Mouse (Mus musculus) stomach, embryonic 15.5 days (tissue): Measurements from ENCODE around the gene Bmp5. TPM values are rescaled to one million over a fixed set of nuclear protein-coding genes. Genes with fewer than 3 reads are reported as not detected.
"Not testable (repeated sequence)": the region's sequence is repeated elsewhere in the genome, so short reads cannot be mapped to it uniquely, and the experiment has no call there.

ENCODE experiments used
- ATAC-seq: fragments of 200-750 bp; cut with Nextera tagmentation; 2 replicates; pipeline ENCODE4 v1.8.0; 2017; ENCODE audit warnings: low read depth, moderate number of reproducible peaks, moderate TSS enrichment; ENCODE audit not compliant: insufficient read depth, low FRiP score
- H3K27ac ChIP-seq: fragments of 300-500 bp; sonication (generic); 2 replicates; pipeline ENCODE4 v1.5.1; 2015; ENCODE audit warnings: mild to moderate bottlenecking, inconsistent platforms
- H3K27me3 ChIP-seq: fragments of 300-500 bp; sonication (generic); replicated peaks from 2 replicates; pipeline ENCODE4 v1.6.1; 2015; ENCODE audit warnings: inconsistent platforms
- H3K36me3 ChIP-seq: fragments of 300-500 bp; sonication (generic); 2 replicates; pipeline ENCODE4 v1.6.1; 2015; ENCODE audit warnings: inconsistent platforms
- H3K4me1 ChIP-seq: fragments of 300-500 bp; sonication (generic); 2 replicates; pipeline ENCODE4 v1.6.1; 2015; ENCODE audit warnings: inconsistent platforms
- H3K4me2 ChIP-seq: fragments of 300-500 bp; sonication (generic); 2 replicates; pipeline ENCODE4 v1.6.1; 2015; ENCODE audit warnings: mild to moderate bottlenecking, inconsistent platforms
- H3K4me3 ChIP-seq: fragments of 300-500 bp; sonication (generic); replicated peaks from 2 replicates; pipeline ENCODE4 v1.5.1; 2015; ENCODE audit warnings: inconsistent platforms
- H3K9ac ChIP-seq: fragments of 300-500 bp; sonication (generic); 2 replicates; pipeline ENCODE4 v1.6.1; 2015; ENCODE audit warnings: inconsistent platforms
- H3K9me3 ChIP-seq: fragments of 300-500 bp; sonication (generic); 2 replicates; pipeline ENCODE4 v1.6.1; 2016; ENCODE audit warnings: inconsistent platforms
- WGBS: fragments of 180-500 bp; shearing (Covaris S2); methylation state at CpG from one replicate; pipeline ENCODE4 v1.1.7; 2015; 5-methylcytosine and 5-hydroxymethylcytosine counted together
- polyA plus RNA-seq: library from polyadenylated mRNA; unstranded; fragments of >200 nt; fragmentation: Nextera tagmentation; extraction: Ambion mirVana; gene quantifications from 2 replicates; pipeline ENCODE4 v1.2.1, GENCODE M21; 2015

Gene Bmp5
- polyA plus RNA-seq, 1 experiment from 2014 or later = 5.9 TPM

- ATAC-seq = no peak
- H3K36me3 ChIP-seq = no peaks in the 10 kb centered on the region
- no peaks in the 10 kb centered on the region for H3K27me3 ChIP-seq
- H3K4me3 ChIP-seq = no peak overlapping the region
- no peaks in the 10 kb centered on the region for H3K4me1 ChIP-seq
- no peaks in the 10 kb centered on the region for H3K9me3 ChIP-seq
- H3K27ac ChIP-seq = no peak overlapping the region
- no peak overlapping the region for H3K9ac ChIP-seq
- H3K4me2 ChIP-seq = no peak overlapping the region
- WGBS = 86% methylated on average over 5 of the region's 5 CpGs
Observed at GRCm38 (mm10) chr9:75785959-75786358, 10.8 kb downstream of the Bmp5 start.

GRCm38 (mm10) chr9:75787121-75787520 lies 12.0 kb downstream of the Bmp5 start:
- no peak overlapping the region for H3K4me3 ChIP-seq
- H3K9ac ChIP-seq = no peak overlapping the region
- H3K27ac ChIP-seq = no peak overlapping the region
- no peaks in the 10 kb centered on the region for H3K36me3 ChIP-seq
- no peak overlapping the region for H3K4me2 ChIP-seq
- H3K27me3 ChIP-seq = no peaks in the 10 kb centered on the region
- no peaks in the 10 kb centered on the region for H3K4me1 ChIP-seq
- WGBS = 78% methylated on average over 15 of the region's 15 CpGs
- ATAC-seq = no peak
- H3K9me3 ChIP-seq = no peaks in the 10 kb centered on the region

- Histone ChIP-seq H3K9me3 (no peaks in the 10 kb centered on the region), H3K9ac (no peak overlapping the region), H3K4me1 (no peaks in the 10 kb centered on the region), H3K4me3 (no peak overlapping the region), H3K27me3 (no peaks in the 10 kb centered on the region), H3K36me3 (no peaks in the 10 kb centered on the region), H3K4me2 (no peak overlapping the region), H3K27ac (no peak overlapping the region)
- ATAC-seq = no peak
- WGBS = 67% methylated on average over 7 of the region's 7 CpGs
Observed at GRCm38 (mm10) chr9:75789879-75790428, 14.8 kb downstream of the Bmp5 start.

- Histone ChIP-seq H3K9ac (no peak overlapping the region), H3K36me3 (no peaks in the 10 kb centered on the region), H3K4me2 (no peak overlapping the region), H3K4me3 (no peak overlapping the region), H3K27me3 (no peaks in the 10 kb centered on the region), H3K27ac (no peak overlapping the region), H3K9me3 (no peaks in the 10 kb centered on the region), H3K4me1 (no peaks in the 10 kb centered on the region)
- WGBS = 63% methylated on average over 6 of the region's 6 CpGs
- no peak for ATAC-seq
Observed at GRCm38 (mm10) chr9:75804940-75805339, 29.8 kb downstream of the Bmp5 start.

DNA sequence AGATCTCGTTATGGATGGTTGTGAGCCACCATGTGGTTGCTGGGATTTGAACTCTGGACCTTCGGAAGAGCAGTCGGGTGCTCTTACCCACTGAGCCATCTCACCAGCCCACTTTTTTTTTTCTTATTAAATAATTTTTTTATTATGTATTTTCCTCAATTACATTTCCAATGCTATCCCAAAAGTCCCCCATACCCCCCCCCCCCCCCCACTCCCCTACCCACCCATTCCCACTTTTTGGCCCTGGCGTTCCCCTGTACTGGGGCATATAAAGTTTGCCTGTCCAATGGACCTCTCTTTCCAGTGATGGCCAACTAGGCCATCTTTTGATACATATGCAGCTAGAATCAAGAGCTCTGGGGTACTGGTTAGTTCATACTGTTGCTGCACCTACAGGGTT lies 33.0 kb downstream of the Bmp5 start:
- H3K4me2 ChIP-seq, H3K4me1 ChIP-seq, H3K9me3 ChIP-seq, H3K27me3 ChIP-seq, H3K9ac ChIP-seq, H3K27ac ChIP-seq, H3K4me3 ChIP-seq, H3K36me3 ChIP-seq: not testable (repeated sequence)
- peak; percentile 39; the same call in 1 of the 2 replicates for ATAC-seq
- 96% methylated on average over 3 of the region's 4 CpGs for WGBS

DNA sequence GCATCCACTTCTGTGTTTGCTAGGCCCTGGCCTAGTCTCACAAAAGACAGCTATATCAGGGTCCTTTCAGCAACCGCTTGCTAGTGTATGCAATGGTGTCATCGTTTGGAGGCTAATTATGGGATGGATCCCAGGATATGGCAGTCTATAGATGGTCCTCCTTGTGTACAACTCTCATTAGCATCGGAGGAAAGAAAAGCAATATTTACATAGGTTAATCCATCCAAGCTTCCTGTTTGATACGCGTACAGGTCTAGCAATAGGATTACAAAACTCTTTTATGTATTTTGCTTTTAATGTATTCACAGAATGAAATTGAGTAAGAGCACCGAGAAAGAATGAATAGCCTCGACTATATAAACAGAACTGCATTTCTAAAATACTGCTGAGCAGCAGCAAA lies 33.5 kb downstream of the Bmp5 start:
- H3K27ac ChIP-seq = no peak overlapping the region
- no peaks in the 10 kb centered on the region for H3K36me3 ChIP-seq
- H3K27me3 ChIP-seq = no peaks in the 10 kb centered on the region
- H3K9me3 ChIP-seq = no peaks in the 10 kb centered on the region
- no peak overlapping the region for H3K4me2 ChIP-seq
- H3K4me3 ChIP-seq = no peak overlapping the region
- no peaks in the 10 kb centered on the region for H3K4me1 ChIP-seq
- ATAC-seq = no peak
- 75% methylated on average over 7 of the region's 7 CpGs for WGBS
- H3K9ac ChIP-seq = no peak overlapping the region

DNA sequence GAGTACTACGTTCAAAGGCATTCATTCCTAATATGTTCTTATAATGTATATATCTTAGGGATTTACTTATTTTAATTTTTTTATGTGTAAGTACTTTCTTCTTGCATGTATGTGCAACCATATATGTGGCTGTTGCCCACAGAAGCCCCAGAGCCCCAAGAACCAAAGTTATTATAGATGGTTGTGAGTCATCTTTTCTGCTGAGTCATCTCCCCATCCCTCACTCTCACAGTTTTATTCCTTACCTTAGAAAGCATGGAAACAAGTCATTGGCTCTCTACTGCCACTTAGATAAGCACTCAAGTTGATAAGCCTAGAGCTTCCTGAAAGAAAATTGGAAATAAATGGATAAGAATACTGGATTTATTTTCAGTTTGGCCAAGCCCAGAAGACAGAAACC lies 40.0 kb downstream of the Bmp5 start:
- Histone ChIP-seq H3K27me3 (no peaks in the 10 kb centered on the region), H3K27ac (no peak overlapping the region), H3K9me3 (no peaks in the 10 kb centered on the region), H3K9ac (no peak overlapping the region), H3K4me2 (no peak overlapping the region), H3K4me1 (no peaks in the 10 kb centered on the region), H3K4me3 (no peak overlapping the region), H3K36me3 (no peaks in the 10 kb centered on the region)
- 83% methylated on average over 1 of the region's 1 CpGs for WGBS
- ATAC-seq = no peak

- no peak overlapping the region for H3K27ac ChIP-seq
- H3K9me3 ChIP-seq = no peaks in the 10 kb centered on the region
- no peaks in the 10 kb centered on the region for H3K36me3 ChIP-seq
- no peak overlapping the region for H3K4me2 ChIP-seq
- H3K9ac ChIP-seq = no peak overlapping the region
- no peak overlapping the region for H3K4me3 ChIP-seq
- ATAC-seq = no peak
- no peaks in the 10 kb centered on the region for H3K27me3 ChIP-seq
- no peaks in the 10 kb centered on the region for H3K4me1 ChIP-seq
- 85% methylated on average over 5 of the region's 5 CpGs for WGBS
Observed at GRCm38 (mm10) chr9:75818400-75818799, 43.2 kb downstream of the Bmp5 start.

- Histone ChIP-seq H3K27ac (no peak overlapping the region), H3K27me3 (no peaks in the 10 kb centered on the region), H3K4me3 (no peak overlapping the region), H3K4me2 (no peak overlapping the region), H3K4me1 (no peaks in the 10 kb centered on the region), H3K9me3 (no peaks in the 10 kb centered on the region), H3K36me3 (no peaks in the 10 kb centered on the region), H3K9ac (no peak overlapping the region)
- no peak for ATAC-seq
- WGBS = 75% methylated on average over 9 of the region's 9 CpGs
Observed at GRCm38 (mm10) chr9:75832468-75832867, 57.3 kb downstream of the Bmp5 start.

DNA sequence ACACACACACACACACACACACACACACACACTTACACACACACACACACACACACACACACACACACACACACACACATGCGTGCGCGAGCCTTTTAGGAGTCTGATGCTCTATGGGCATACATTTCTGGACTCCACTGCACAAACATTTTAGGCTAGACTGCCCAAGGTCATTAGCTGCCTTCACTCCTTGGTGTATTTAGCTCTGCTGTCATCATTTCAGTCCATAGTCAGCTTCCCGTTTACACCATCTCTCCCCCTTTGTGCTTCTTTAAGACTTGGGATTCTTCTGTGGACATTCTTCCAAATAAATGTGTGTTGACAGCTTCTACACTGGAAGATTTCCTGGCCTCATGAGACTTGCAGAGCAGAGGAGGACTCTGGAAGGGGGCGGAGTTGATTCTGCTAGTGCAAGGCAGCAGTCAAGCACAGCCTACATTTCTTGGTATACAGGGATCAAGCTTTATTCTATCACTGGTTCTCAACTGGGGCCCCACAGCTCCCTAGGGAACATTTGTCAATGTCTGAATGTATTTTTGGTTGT lies 58.1 kb downstream of the Bmp5 start:
- 63% methylated on average over 5 of the region's 5 CpGs for WGBS
- no peak for ATAC-seq

GRCm38 (mm10) chr9:75839450-75839849 lies 64.3 kb downstream of the Bmp5 start:
- Histone ChIP-seq H3K4me3 (no peak overlapping the region), H3K4me2 (no peak overlapping the region), H3K27ac (no peak overlapping the region), H3K27me3 (no peaks in the 10 kb centered on the region), H3K36me3 (no peaks in the 10 kb centered on the region), H3K9ac (no peak overlapping the region), H3K9me3 (no peaks in the 10 kb centered on the region), H3K4me1 (no peaks in the 10 kb centered on the region)
- WGBS = 83% methylated on average over 3 of the region's 3 CpGs
- no peak for ATAC-seq

More for the DNA sequence above, 58.1 kb downstream of the Bmp5 start:
- Histone ChIP-seq H3K4me1 (no peaks in the 10 kb centered on the region), H3K9me3 (no peaks in the 10 kb centered on the region), H3K9ac (no peak overlapping the region), H3K27ac (no peak overlapping the region), H3K27me3 (no peaks in the 10 kb centered on the region), H3K4me3 (no peak overlapping the region), H3K36me3 (no peaks in the 10 kb centered on the region), H3K4me2 (no peak overlapping the region)

DNA sequence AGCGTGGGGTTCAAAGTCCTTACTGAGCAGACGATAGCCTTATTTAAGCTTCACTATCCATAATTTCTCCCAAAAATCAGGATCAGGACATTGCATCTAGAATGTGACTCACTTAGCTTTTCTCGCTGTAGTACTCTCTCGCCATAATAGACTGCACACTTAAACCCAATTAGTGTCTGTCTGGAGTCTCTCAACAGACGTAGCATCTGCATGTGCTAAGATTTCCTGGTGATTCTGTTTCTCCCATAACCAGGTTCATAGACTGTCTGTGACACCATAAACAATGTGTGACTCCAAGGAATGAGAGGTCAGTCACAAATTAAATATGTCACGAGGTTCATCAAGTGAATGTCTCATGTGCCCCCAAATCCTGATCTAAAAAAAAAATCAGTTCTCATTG lies 65.7 kb downstream of the Bmp5 start:
- Histone ChIP-seq H3K9ac (no peak overlapping the region), H3K4me3 (no peak overlapping the region), H3K27ac (no peak overlapping the region), H3K4me2 (no peak overlapping the region), H3K9me3 (no peaks in the 10 kb centered on the region), H3K27me3 (no peaks in the 10 kb centered on the region), H3K4me1 (no peaks in the 10 kb centered on the region), H3K36me3 (no peaks in the 10 kb centered on the region)
- WGBS = 79% methylated on average over 6 of the region's 6 CpGs
- ATAC-seq = no peak

GRCm38 (mm10) chr9:75846010-75846409 lies 70.8 kb downstream of the Bmp5 start:
- Histone ChIP-seq H3K9ac (no peak overlapping the region), H3K27me3 (no peaks in the 10 kb centered on the region), H3K4me3 (no peak overlapping the region), H3K27ac (no peak overlapping the region), H3K4me2 (no peak overlapping the region), H3K9me3 (no peaks in the 10 kb centered on the region), H3K4me1 (no peaks in the 10 kb centered on the region), H3K36me3 (no peaks in the 10 kb centered on the region)
- no peak for ATAC-seq
